Mouse (Mus musculus) liver, embryonic 14.5 days (tissue): ENCODE measurements around the gene Fez1. TPM values are rescaled to one million over a fixed set of nuclear protein-coding genes. Genes with fewer than 3 reads are reported as not detected.

Source experiments
- ATAC-seq: fragments of 200-750 bp; cut with Nextera tagmentation; 2 replicates; pipeline ENCODE4 v1.8.0; 2017; ENCODE audit warnings: moderate number of reproducible peaks, mild to moderate bottlenecking, moderate library complexity; ENCODE audit not compliant: insufficient read depth
- DNase-seq, 3 experiments: peaks; one replicate each; pipeline ENCODE4 v3.0.0-alpha.2; 2012 to 2013; ENCODE audit warnings: low read depth in 3 of 3, low spot score in 3 of 3
- H3K27ac ChIP-seq: fragments of 300-500 bp; sonication (generic); 2 replicates; pipeline ENCODE4 v1.5.1; 2014; ENCODE audit warnings: moderate library complexity, mild to moderate bottlenecking, control low read depth, inconsistent platforms
- H3K27me3 ChIP-seq: fragments of 300-500 bp; sonication (generic); 2 replicates; pipeline ENCODE4 v1.6.1; 2014; ENCODE audit warnings: mild to moderate bottlenecking, low read length, moderate library complexity; ENCODE audit not compliant: control insufficient read depth, insufficient read depth
- H3K36me3 ChIP-seq: fragments of 300-500 bp; sonication (generic); replicated peaks from 2 replicates; pipeline ENCODE4 v1.6.1; 2014; ENCODE audit warnings: low read depth; ENCODE audit not compliant: control insufficient read depth, insufficient read depth
- H3K4me1 ChIP-seq, 2 experiments: fragments of 200-500 bp in 1 of 2; fragments of 300-500 bp in 1 of 2; sonication (generic) in 1 of 2; replicated peaks; 2 replicates each; pipeline ENCODE4 v1.6.1; 2012 to 2014; ENCODE audit warnings: antibody characterized with exemption in 1 of 2, inconsistent platforms in 1 of 2, low read length in 1 of 2; ENCODE audit not compliant: control insufficient read depth in 2 of 2, insufficient read depth in 2 of 2
- H3K4me2 ChIP-seq: fragments of 300-500 bp; sonication (generic); 2 replicates; pipeline ENCODE4 v1.6.1; 2014; ENCODE audit warnings: low read depth, mild to moderate bottlenecking, control low read depth, moderate library complexity
- H3K4me3 ChIP-seq, 2 experiments: fragments of 200-500 bp in 1 of 2; fragments of 300-500 bp in 1 of 2; sonication (generic) in 1 of 2; 2 replicates each; pipeline ENCODE4 v1.5.1; 2012 to 2014; ENCODE audit warnings: low read depth in 2 of 2, low read length in 2 of 2, mild to moderate bottlenecking in 2 of 2, control low read depth in 1 of 2, inconsistent platforms in 1 of 2, moderate library complexity in 1 of 2; ENCODE audit not compliant: insufficient read depth in 1 of 2
- H3K9ac ChIP-seq: fragments of 300-500 bp; sonication (generic); replicated peaks from 2 replicates; pipeline ENCODE4 v1.6.1; 2014; ENCODE audit warnings: mild to moderate bottlenecking, control low read depth, moderate library complexity
- H3K9me3 ChIP-seq: fragments of 300-500 bp; sonication (generic); 2 replicates; pipeline ENCODE4 v1.6.1; 2016; ENCODE audit warnings: low read length, mixed read lengths; ENCODE audit not compliant: control insufficient read depth
- CTCF ChIP-seq: IDR thresholded peaks from 2 replicates; pipeline ENCODE4 v1.5.1; 2016; ENCODE audit warnings: antibody characterized with exemption, low read depth, control low read depth
- EP300 ChIP-seq: IDR thresholded peaks from 2 replicates; pipeline ENCODE4 v1.6.1; 2016; ENCODE audit warnings: antibody characterized with exemption, low read depth
- WGBS: fragments of 180-500 bp; shearing (Covaris S2); extraction: QIAGEN DNeasy Blood & Tissue Kit; methylation state at CpG from one replicate; pipeline ENCODE4 v1.1.7; 2014; ENCODE audit not compliant: insufficient replicate concordance; 5-methylcytosine and 5-hydroxymethylcytosine counted together
- polyA plus RNA-seq, 2 experiments: library from polyadenylated mRNA; depleted of rRNA in 1 of 2; stranded (reverse) in 1 of 2; unstranded in 1 of 2; fragments of >200 nt; fragmentation: Nextera tagmentation in 1 of 2; extraction: Ambion mirVana in 1 of 2; gene quantifications; 2 replicates each; pipeline versions ENCODE4 v1.2.1 to v1.2.3; 2012 to 2014

The Fez1 gene
- polyA plus RNA-seq, 2 experiments = 0.12 to 0.28 TPM

GRCm38 (mm10) chr9:36885237-36885636, 63.6 kb downstream of the Fez1 start:
- no peaks in the 10 kb centered on the region for H3K4me1 ChIP-seq
- DNase-seq = no peak
- TF ChIP-seq EP300 (no peak), CTCF (peak; percentile 50)

GRCm38 (mm10) chr9:36890552-36890951, 68.9 kb downstream of the Fez1 start:
- Histone ChIP-seq H3K4me2 (no peak overlapping the region), H3K9me3 (no peaks in the 10 kb centered on the region), H3K27ac (no peak overlapping the region), H3K27me3 (no peaks in the 10 kb centered on the region), H3K4me1 (no peaks in the 10 kb centered on the region), H3K9ac (no peak overlapping the region), H3K4me3 (no peak overlapping the region), H3K36me3 (no peaks in the 10 kb centered on the region)
- 20% methylated on average over 4 of the region's 4 CpGs for WGBS
- no peak for TF ChIP-seq EP300
- TF ChIP-seq CTCF = peak; percentile 72
- ATAC-seq = no peak
- DNase-seq = peak in 1 of 3 experiments; percentile 7

More at GRCm38 (mm10) chr9:36885237-36885636, 63.6 kb downstream of the Fez1 start:
- Histone ChIP-seq H3K36me3 (no peaks in the 10 kb centered on the region), H3K4me2 (no peak overlapping the region), H3K9ac (no peak overlapping the region), H3K4me3 (no peak overlapping the region), H3K9me3 (no peaks in the 10 kb centered on the region), H3K27me3 (no peaks in the 10 kb centered on the region), H3K27ac (no peak overlapping the region)
- no peak for ATAC-seq
- 38% methylated on average over 3 of the region's 3 CpGs for WGBS

- Histone ChIP-seq H3K4me1 (no peaks in the 10 kb centered on the region), H3K4me2 (no peak overlapping the region), H3K36me3 (no peaks in the 10 kb centered on the region), H3K9ac (no peak overlapping the region), H3K27me3 (no peaks in the 10 kb centered on the region), H3K27ac (no peak overlapping the region), H3K9me3 (no peaks in the 10 kb centered on the region), H3K4me3 (no peak overlapping the region)
- WGBS = 34% methylated on average over 6 of the region's 6 CpGs
- TF ChIP-seq CTCF (no peak), EP300 (0 out of 2 replicates have a peak, but pooled peaks have one; percentile 20)
- DNase-seq = peak in 1 of 3 experiments; percentile 9
- peak; percentile 63 for ATAC-seq
Measured at GRCm38 (mm10) chr9:36893413-36893990, 71.8 kb downstream of the Fez1 start.

- Histone ChIP-seq H3K4me1 (no peaks in the 10 kb centered on the region), H3K4me2 (no peak overlapping the region), H3K36me3 (no peaks in the 10 kb centered on the region), H3K27me3 (no peaks in the 10 kb centered on the region), H3K9ac (no peak overlapping the region), H3K27ac (no peak overlapping the region), H3K4me3 (no peak overlapping the region), H3K9me3 (no peaks in the 10 kb centered on the region)
- WGBS = 58% methylated on average over 7 of the region's 7 CpGs
- DNase-seq = no peak
- TF ChIP-seq EP300 = no peak
- ATAC-seq = no peak
Measured at GRCm38 (mm10) chr9:36894242-36894641, 72.6 kb downstream of the Fez1 start.

- ATAC-seq (no peak), DNase-seq (no peak)
- H3K9ac ChIP-seq = no peak overlapping the region
- TF ChIP-seq CTCF (peak; percentile 61), EP300 (no peak)
- no peak overlapping the region for H3K4me2 ChIP-seq
- H3K36me3 ChIP-seq = no peaks in the 10 kb centered on the region
- H3K9me3 ChIP-seq = no peaks in the 10 kb centered on the region
- H3K27me3 ChIP-seq = no peaks in the 10 kb centered on the region
- no peak overlapping the region for H3K4me3 ChIP-seq
- H3K4me1 ChIP-seq = no peaks in the 10 kb centered on the region
- WGBS = 60% methylated on average over 8 of the region's 8 CpGs
- no peak overlapping the region for H3K27ac ChIP-seq
Measured at GRCm38 (mm10) chr9:36895009-36895693, 73.5 kb downstream of the Fez1 start.
